16 mouse cellular contexts compared by ENCODE assay signal in the genomic region with DNA sequence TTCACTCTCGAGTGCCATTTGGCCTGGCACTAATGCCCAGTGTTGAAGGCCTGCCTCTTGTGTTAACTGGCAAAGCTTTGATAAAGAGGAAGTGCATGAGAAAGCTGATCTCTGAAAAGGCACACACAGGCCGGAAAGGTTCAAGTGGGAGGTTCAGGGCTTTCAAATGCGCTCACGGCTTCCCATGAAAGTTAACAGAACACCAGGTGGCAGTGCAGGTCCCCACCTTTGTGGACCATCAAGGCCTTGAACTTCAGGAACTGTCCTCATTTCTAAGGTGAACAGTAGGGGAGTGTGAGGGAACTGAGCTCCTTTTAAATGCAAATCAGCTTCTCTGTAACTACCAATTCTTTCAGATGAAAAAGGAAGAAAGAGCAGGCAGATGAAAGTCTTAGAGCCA.
DNase-seq lines count a peak whose midpoint lies in the region; ATAC-seq and TF ChIP-seq lines count a peak whose summit lies in the region.
"Had no signal": no experiment of that assay in that cellular context is flagged by ENCODE, and none has a peak within 500 bp of the region (broad histone marks: within the 10 kb centered on the region; RNA-seq: fewer than 3 reads in every experiment).

No protein-coding gene starts in this region.

- peak; percentile 31 for TF ChIP-seq CTCF in hindbrain, postnatal 0 days (IDR thresholded peaks at IDR 0.05; ENCODE audit: low read depth)

- H3K4me3 ChIP-seq in hindbrain, postnatal 0 days (ENCODE audit: low read length): no peak overlapping the region
- no peak overlapping the region for H3K4me3 ChIP-seq in hindbrain, embryonic 16.5 days (ENCODE audit: low read length)
- H3K4me3 ChIP-seq: hindbrain, embryonic 13.5 days; liver, embryonic 12.5 days had no signal

- H3K27me3 ChIP-seq in hindbrain, postnatal 0 days (ENCODE audit: insufficient read depth, low read length): no peaks in the 10 kb centered on the region
- H3K27me3 ChIP-seq in hindbrain, embryonic 16.5 days (replicated peaks; ENCODE audit: control insufficient read depth, insufficient read depth, low read length): no peaks in the 10 kb centered on the region
- H3K27me3 ChIP-seq: hindbrain, embryonic 13.5 days; liver, embryonic 12.5 days had no signal

- H3K4me1 ChIP-seq in hindbrain, postnatal 0 days (ENCODE audit: insufficient read depth, low read length): no peaks in the 10 kb centered on the region
- H3K4me1 ChIP-seq in hindbrain, embryonic 16.5 days (ENCODE audit: control insufficient read depth, insufficient read depth, low read depth, low read length): no peaks in the 10 kb centered on the region
- H3K4me1 ChIP-seq: hindbrain, embryonic 13.5 days; liver, embryonic 12.5 days had no signal

- H3K27ac ChIP-seq in hindbrain, postnatal 0 days: no peak overlapping the region
- no peak overlapping the region for H3K27ac ChIP-seq in hindbrain, embryonic 16.5 days (ENCODE audit: low read depth, low read length)
- H3K27ac ChIP-seq: hindbrain, embryonic 13.5 days; liver, embryonic 12.5 days had no signal

- H3K9me3 ChIP-seq in hindbrain, postnatal 0 days (ENCODE audit: low read length): no peaks in the 10 kb centered on the region
- H3K9me3 ChIP-seq in hindbrain, embryonic 16.5 days (ENCODE audit: control insufficient read depth, low read length): no peaks in the 10 kb centered on the region
- H3K9me3 ChIP-seq: hindbrain, embryonic 13.5 days; liver, embryonic 12.5 days had no signal

- DNase-seq in cerebellum, postnatal 14 days: peak; percentile 18 to 25
- DNase-seq in cerebellum, adult 9-10 months: no peak
- DNase-seq in hindbrain, postnatal 0 days (ENCODE audit: low spot score): no peak
- DNase-seq in thymus, postnatal 0 days (ENCODE audit: low spot score): peak; percentile 1
- DNase-seq in thymus, postnatal 36 days: no peak
- DNase-seq in ovary, postnatal 36 days (ENCODE audit: low spot score): no peak
- DNase-seq in layer of hippocampus, postnatal 36 days: no peak
- DNase-seq: adrenal gland, adult 8-10 months; cerebellum, postnatal 36 days; kidney, adult 18-20 months; lung, postnatal 36 days; right cerebral cortex, postnatal 4 days had no signal

- ATAC-seq in hindbrain, postnatal 0 days: no peak
- ATAC-seq in hindbrain, embryonic 16.5 days: no peak
- ATAC-seq: liver, embryonic 12.5 days had no signal

- no peaks in the 10 kb centered on the region for H3K36me3 ChIP-seq in hindbrain, postnatal 0 days (ENCODE audit: insufficient read depth, low read length)
- H3K36me3 ChIP-seq in hindbrain, embryonic 16.5 days (ENCODE audit: control insufficient read depth, insufficient read depth, low read length): no peaks in the 10 kb centered on the region
- H3K36me3 ChIP-seq: hindbrain, embryonic 13.5 days; liver, embryonic 12.5 days had no signal

- H3K9ac ChIP-seq in hindbrain, postnatal 0 days (replicated peaks; ENCODE audit: low read length): no peak overlapping the region
- H3K9ac ChIP-seq in hindbrain, embryonic 16.5 days (ENCODE audit: low read depth, low read length): no peak overlapping the region
- H3K9ac ChIP-seq: hindbrain, embryonic 13.5 days; liver, embryonic 12.5 days had no signal

- no peak overlapping the region for H3K4me2 ChIP-seq in hindbrain, postnatal 0 days (ENCODE audit: low read depth, low read length)
- no peak overlapping the region for H3K4me2 ChIP-seq in hindbrain, embryonic 16.5 days (ENCODE audit: low read length)
- H3K4me2 ChIP-seq: heart, embryonic 11.5 days; hindbrain, embryonic 13.5 days; liver, embryonic 12.5 days had no signal

- 52% methylated on average over 4 of the region's 4 CpGs for WGBS in hindbrain, postnatal 0 days
- WGBS in hindbrain, embryonic 16.5 days: 50% methylated on average over 4 of the region's 4 CpGs

Comparison
In these comparisons a context has a peak if more than half of its experiments do, and no peak if none do; other contexts are left out.
1. DNase-seq: peak in cerebellum, postnatal 14 days (2 of 2) and thymus, postnatal 0 days (single experiment); none in cerebellum, adult 9-10 months (single experiment), hindbrain, postnatal 0 days (single experiment), thymus, postnatal 36 days (0 of 2), ovary, postnatal 36 days (single experiment) and layer of hippocampus, postnatal 36 days (0 of 2).